Mouse (Mus musculus) spleen, postnatal 36 days (tissue): ENCODE measurements around the gene Artn.

ENCODE experiments used
- DNase-seq, 2 experiments: peaks; one replicate each; pipeline ENCODE4 v3.0.0; 2022; ENCODE audit warnings: low spot score in 2 of 2, mixed read lengths in 1 of 2

The Artn gene

DNA sequence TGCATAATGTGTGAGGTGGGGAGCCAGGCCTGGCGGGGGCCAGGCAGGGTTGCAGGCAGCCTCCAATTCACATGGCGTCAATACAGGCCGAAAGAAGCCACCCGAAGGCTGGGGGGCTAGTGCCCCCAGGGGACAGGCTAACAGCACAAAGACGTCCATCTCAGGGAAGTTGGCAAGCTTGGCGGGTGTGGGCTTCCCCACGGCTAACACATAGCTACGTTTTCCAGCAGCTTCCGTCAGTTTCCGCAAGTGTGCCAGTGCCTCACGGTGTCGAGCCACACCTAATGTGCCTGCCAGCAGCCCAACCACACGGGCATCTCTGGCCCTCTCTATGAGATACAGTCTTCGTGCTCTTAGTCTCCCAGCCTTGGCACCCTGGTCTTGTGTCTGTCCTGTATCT, 39.5 kb downstream of the Artn start:
- DNase-seq, result no peak

DNA sequence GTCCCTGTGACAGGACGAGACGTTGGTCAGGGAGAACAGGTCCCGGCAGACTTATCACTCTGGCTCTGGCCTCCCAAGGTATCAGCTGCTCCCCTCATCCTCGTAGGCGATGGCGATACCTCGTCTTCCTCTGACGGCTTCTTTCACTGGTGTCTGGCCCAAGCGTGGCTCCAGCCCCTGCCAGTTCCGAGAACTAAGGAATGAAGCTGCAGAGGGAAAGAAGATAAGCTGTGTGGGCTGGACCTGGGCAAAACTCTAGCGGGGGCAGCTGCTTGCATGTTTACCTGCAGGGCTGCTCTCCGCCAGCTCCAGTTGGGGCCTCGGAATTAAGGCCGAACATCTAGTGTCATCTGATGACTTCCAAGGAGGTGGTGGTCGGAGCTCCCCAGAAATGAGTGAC, 40.1 kb downstream of the Artn start:
- no peak for DNase-seq

DNA sequence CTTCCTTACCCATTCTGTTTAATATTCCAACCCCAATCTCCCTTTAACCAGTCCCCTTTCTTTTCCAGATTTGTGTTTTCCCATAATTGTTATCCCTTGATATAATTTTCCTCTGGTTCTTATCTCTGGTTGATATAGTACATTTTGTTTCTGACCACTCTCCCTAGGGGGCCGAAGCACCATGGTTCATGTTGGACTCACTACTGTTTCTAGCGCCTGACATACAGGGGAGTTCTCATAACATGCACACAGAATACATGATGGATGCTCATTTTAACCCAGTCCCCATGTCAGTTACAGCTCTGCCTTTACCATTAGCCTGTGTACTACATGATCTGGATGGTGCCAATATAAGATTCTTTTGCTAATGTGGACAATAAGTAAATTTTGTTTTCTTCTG, 41.6 kb downstream of the Artn start:
- no peak for DNase-seq

DNA sequence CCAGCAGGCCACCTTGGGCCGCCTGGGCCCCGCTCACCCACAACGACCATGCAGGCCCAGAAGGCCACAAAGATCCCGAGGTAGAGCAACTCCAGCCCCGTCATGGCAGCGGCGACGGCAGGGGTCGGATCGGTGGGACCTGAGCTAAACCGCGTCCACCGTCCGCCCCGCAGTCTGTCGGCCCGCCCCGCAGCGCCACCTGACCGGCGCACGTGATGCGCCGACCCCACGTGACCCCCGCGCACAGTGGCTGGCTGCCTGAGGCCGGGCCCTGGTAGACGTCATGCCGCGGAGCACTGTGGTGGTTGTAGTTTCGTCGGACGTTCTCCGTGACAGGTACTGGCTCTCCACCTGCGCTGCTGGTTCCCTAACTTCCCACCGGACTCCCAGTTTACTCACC, 42.4 kb downstream of the Artn start, which contains the start of gene Atp6v0b:
Atp6v0b (minus strand) TSS at position 201 of the 400 bp plus-strand sequence.
- DNase-seq, result peak; percentile 92 to 93

DNA sequence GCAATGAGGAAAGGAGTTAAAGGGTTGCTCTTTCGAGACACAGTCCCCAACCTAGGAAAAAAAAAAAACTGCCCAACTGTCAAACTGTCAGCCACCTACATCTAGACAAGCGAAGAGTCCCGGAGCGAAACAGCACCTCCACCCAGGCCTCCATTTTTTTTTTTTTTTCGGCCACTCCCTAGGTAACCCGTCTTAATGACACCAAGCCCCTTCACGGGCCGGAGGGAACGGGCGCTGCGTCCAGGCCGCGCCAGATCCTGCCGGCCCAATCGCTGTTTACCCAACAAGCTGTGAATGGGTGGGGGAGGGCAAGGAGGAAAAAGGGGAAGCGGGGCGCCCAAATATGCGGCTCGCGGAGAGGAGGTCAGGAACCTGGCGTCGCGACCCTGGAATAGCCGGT, 42.9 kb downstream of the Artn start:
- DNase-seq, result peak; percentile 20 to 38

DNA sequence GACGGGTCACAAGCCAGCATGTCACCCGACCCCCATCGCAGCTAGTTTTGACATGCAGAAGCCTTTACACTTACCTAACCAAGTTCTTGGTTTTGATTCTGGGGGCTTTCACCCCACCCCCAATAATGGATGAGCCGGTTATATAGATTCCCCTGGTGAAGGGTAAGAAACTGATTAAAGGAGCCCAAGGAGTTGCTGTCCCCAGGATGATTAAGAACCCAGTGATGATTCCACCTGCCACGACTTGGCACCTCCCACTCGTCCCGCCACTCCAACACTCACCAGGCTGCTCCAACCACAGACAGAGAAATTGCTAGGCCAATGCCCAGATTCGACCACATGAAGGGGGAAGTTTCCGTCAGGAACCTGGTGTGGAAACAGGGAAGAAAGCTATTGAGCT, 43.6 kb downstream of the Artn start:
- DNase-seq, result no peak

DNA sequence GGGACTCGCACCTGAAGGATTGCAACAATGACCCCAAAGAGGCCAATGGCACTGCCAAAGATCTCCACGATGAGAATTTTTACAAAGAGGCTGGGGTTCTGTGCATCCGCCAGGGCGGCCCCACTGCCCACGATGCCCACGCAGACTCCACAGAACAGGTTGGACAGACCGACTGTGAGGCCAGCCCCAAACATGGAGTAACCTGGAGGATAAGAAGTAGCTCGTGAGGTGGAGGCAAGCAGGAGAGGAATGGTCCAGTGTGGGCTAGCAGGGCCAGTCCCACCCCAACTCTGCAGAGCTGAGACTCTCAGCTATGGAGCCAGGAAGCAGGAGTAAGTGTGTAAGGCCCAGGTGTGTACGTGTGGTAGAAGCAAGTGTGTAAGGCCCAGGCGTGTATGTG, 44.5 kb downstream of the Artn start:
- no peak for DNase-seq

DNA sequence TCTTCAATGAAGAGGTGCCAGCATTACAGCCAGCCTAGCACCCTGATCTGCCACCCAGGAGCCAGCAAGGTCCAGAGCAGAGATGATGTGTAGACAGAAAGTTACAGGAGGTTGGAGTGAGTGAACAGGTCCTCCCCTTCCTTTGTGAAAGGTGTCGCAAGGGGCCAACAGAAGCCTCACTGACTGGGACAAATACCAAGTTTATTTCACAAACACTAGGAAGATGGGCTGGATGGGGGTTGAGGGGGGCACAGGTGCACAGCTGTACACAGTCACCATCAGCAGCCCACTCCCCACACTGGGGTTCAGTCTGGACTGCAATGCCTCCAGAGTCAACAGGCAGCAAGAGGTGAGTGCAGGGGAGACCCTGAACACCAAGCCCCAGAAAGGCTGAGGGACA, 45.4 kb downstream of the Artn start:
- no peak for DNase-seq

DNA sequence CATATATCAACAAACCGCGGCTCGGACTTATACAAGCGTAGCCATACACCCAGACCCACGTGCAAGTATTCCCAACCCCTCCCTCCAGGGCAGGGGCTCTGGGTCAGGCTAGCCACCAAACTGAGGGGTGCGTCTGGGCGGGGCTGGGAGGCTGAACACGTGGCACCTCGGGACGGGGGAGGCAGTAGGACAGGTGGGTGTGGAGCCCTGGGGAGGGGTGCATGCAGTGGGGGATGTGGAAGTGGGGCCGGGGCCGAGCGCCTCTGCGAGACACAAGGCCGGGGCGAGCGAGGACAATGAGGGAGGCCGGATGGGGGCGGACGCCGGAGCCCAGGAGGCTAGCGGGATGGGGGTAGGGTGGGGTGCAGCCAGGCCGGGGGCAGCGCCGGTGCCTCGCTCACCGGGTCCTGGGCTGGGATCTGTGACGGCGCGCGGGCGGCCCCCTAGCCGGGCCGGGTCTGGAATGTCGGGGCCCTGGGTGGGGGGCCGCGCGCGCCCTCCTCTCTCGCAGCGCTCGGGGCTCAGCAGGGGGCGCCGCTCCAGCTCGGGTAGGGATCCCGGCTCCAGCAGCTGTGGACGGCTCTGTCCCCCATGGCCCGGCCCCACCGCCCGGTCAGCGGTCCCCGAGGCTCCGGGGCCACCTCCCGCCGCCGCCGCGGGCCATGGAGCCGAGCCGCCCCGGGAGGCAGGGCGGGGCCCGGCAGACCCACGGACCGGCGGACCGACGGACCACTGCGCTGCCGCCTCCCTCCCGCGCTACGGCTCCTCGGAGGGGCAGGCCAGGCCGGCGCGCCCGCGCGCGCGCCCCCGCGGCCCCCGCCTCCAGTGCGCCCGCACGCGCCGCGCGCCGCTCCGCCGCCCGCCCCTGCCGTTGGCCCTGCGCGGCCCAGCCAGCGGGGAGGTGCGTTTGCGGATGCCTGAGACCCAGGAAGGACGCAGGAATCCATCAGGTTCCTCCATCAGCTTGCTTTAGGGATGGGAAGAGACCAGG, 46.6 kb downstream of the Artn start, which contains the start of gene B4galt2:
B4galt2 (minus strand) TSS at position 787 of the 991 bp plus-strand sequence.
- DNase-seq, result no peak

DNA sequence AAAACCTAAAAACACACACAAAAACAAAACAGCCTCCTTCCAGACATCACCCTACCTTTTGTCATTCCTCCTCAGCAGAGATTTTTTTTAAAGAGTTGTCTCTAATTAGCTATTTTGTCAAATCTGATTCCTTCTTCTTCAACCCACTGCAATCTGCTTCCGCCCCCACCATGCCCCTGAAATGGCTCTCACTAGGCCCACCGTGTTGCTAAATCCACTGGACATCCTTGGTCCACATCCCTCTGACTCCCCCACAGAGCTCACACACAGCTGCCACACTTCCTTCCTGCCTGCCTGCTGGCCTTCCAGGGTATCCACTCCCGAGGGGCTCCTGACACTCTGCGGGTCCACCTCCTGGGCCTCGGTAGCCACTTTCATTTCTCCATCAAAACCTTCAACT, 50.9 kb downstream of the Artn start:
- no peak for DNase-seq

DNA sequence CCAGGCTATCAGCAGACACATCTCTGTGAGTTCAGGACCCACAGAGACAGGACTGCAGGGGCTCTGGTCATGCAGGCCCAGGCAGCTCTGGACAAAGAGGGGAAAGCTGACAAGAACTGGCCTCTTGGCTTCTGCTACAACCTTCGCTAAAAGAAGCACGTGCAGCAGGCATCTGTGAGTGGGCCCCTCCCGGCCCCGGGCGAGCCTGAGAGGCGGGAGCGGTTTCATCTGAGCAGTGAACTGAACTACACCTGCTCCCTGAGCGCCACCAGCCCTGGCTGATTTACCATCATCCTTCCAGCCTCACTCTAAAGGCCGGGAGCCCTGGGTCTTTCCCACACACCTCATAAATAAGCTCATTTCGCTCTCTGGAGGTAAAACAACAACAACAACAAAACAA, 51.3 kb downstream of the Artn start:
- DNase-seq, result peak; percentile 32 to 41
